Mouse (Mus musculus): ENCODE data around the gene Pard3b. TPM values are rescaled to one million over a fixed set of nuclear protein-coding genes. Genes with fewer than 3 reads are reported as not detected.

Pard3b gene
- total and polyA plus RNA-seq, 3 experiments: 0.30 to 0.75 (median 0.63) TPM

- no peak for DNase-seq (ENCODE audit: extremely low read depth)
- H3K27ac ChIP-seq (ENCODE audit: insufficient read depth, low read depth): no peak overlapping the region
- no peak for TF ChIP-seq NRF1 (IDR thresholded peaks at IDR 0.05; ENCODE audit: low read depth, low read length)
- TF ChIP-seq ZKSCAN1 (IDR thresholded peaks at IDR 0.05; ENCODE audit: borderline replicate concordance, low read depth, low read length): no peak
- TF ChIP-seq SIN3A (IDR thresholded peaks at IDR 0.05; ENCODE audit: low read length): no peak
- no peak for TF ChIP-seq JUND (conservative IDR thresholded peaks at IDR 0.05; ENCODE audit: low read depth, low read length)
- no peak for TF ChIP-seq UBTF (IDR thresholded peaks at IDR 0.05; ENCODE audit: low read depth, low read length)
- no peak for TF ChIP-seq POLR2A (IDR thresholded peaks at IDR 0.05; ENCODE audit: low read depth, low read length)
- no peak for TF ChIP-seq USF1 (IDR thresholded peaks at IDR 0.05; ENCODE audit: low read depth, low read length)
- no peak for TF ChIP-seq MAZ (IDR thresholded peaks at IDR 0.05; ENCODE audit: low read depth, low read length)
- no peaks in the 10 kb centered on the region for H3K36me3 ChIP-seq (replicated peaks in 1 of 2; ENCODE audit: control insufficient read depth in 1 of 2, insufficient read depth in 1 of 2, low read length in 1 of 2)
- no peak overlapping the region for H3K4me3 ChIP-seq (replicated peaks in 1 of 3; ENCODE audit: low read depth in 2 of 3, low read length in 2 of 3, poor library complexity in 1 of 3)
- no peaks in the 10 kb centered on the region for H3K27me3 ChIP-seq (replicated peaks)
- H3K9me3 ChIP-seq (replicated peaks; ENCODE audit: low read length): no peaks in the 10 kb centered on the region
- H3K9ac ChIP-seq (ENCODE audit: insufficient read depth, low read depth): no peak overlapping the region
- no peaks in the 10 kb centered on the region for H3K79me2 ChIP-seq (replicated peaks; ENCODE audit: control insufficient read depth, extremely low read depth, insufficient read depth, poor library complexity, severe bottlenecking)
- dilution Hi-C loops (cut with MboI; ENCODE audit: extremely low pct_ligation_motif_present, extremely low pct_unique_long_range_greater_than_20kb, low sequenced_read_pairs) (no loop called here), in situ Hi-C loops (cut with MboI; ENCODE audit: low pct_ligation_motif_present, low pct_unique_long_range_greater_than_20kb, low sequenced_read_pairs) (no loop called here)
- no peak overlapping the region for H3K4me2 ChIP-seq (ENCODE audit: insufficient read depth, low read depth, poor library complexity, severe bottlenecking)
- peaks cover 0 to 10% of the 10 kb centered on the region in 2 experiments; a peak in 2 of 4 replicates for H3K4me1 ChIP-seq (ENCODE audit: control insufficient read depth in 1 of 2, insufficient read depth in 2 of 2)
Observed at GRCm38 (mm10) chr1:62355496-62355895, 716.9 kb downstream of the Pard3b start.

DNA sequence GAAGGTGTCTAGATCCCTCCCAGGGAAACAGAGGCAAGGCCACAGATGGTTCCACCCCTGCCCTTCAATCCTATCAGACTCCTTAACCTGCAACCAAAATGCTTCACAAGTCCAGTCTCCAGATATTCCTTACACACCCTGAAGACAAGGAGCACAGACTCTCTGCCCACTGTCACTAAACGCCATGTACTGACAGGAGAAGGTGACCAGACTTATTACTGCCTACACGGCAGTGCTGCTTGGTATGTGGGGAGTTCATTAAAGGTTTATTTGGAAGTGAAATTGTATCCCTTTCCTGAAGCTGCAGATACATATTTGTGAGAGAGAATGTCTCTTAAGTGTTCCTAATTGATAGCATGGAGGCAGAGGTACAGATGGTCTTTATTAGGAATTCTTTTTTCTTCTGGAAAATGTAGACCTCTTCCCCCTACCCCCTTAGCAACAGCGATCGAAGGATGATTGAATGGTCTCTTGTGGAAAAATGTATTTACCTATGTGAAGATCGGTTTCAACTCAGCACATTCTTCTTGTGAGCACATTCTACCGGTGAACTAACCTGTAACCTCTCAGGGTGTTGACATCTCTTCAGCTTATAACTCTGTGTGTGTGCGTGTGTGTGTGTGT, 735.9 kb downstream of the Pard3b start:
- no peak for DNase-seq (ENCODE audit: extremely low read depth)
- TF ChIP-seq ZMIZ1 (IDR thresholded peaks at IDR 0.05; ENCODE audit: low read depth, low read length) (no peak), HCFC1 (IDR thresholded peaks at IDR 0.05; ENCODE audit: low read depth, low read length) (no peak), ZNF384 (IDR thresholded peaks at IDR 0.05; ENCODE audit: low read depth, low read length) (no peak), EP300 (IDR thresholded peaks at IDR 0.05; ENCODE audit: low read length) (no peak), SIN3A (IDR thresholded peaks at IDR 0.05; ENCODE audit: low read length) (no peak), UBTF (IDR thresholded peaks at IDR 0.05; ENCODE audit: low read depth, low read length) (no peak), POLR2A (IDR thresholded peaks at IDR 0.05; ENCODE audit: low read depth, low read length) (no peak), GABPA (IDR thresholded peaks at IDR 0.05; ENCODE audit: insufficient replicate concordance, low read depth, low read length) (no peak), RCOR1 (conservative IDR thresholded peaks at IDR 0.05; ENCODE audit: low read depth, low read length) (no peak), CHD1 (IDR thresholded peaks at IDR 0.05; ENCODE audit: low read depth, low read length) (no peak), JUN (IDR thresholded peaks at IDR 0.05; ENCODE audit: insufficient read depth, low read depth, low read length) (no peak), ZKSCAN1 (IDR thresholded peaks at IDR 0.05; ENCODE audit: borderline replicate concordance, low read depth, low read length) (no peak), NRF1 (IDR thresholded peaks at IDR 0.05; ENCODE audit: low read depth, low read length) (no peak), CHD2 (IDR thresholded peaks at IDR 0.05; ENCODE audit: low read length) (no peak), POLR2AphosphoS2 (IDR thresholded peaks at IDR 0.05; ENCODE audit: low read depth, low read length) (no peak), SMC3 (IDR thresholded peaks at IDR 0.05; ENCODE audit: low read depth, low read length) (no peak), CTCF (conservative IDR thresholded peaks at IDR 0.05 in 1 of 2, IDR thresholded peaks at IDR 0.05 in 1 of 2; ENCODE audit: low read depth in 2 of 2, low read length in 2 of 2) (no peak), MAX (IDR thresholded peaks at IDR 0.05; ENCODE audit: low read length) (no peak)
- Histone ChIP-seq H3K9ac (ENCODE audit: insufficient read depth, low read depth) (no peak overlapping the region), H3K4me1 (ENCODE audit: control insufficient read depth in 1 of 2, insufficient read depth in 2 of 2) (no peaks in the 10 kb centered on the region), H3K27ac (ENCODE audit: insufficient read depth, low read depth) (no peak overlapping the region), H3K9me3 (replicated peaks; ENCODE audit: low read length) (no peaks in the 10 kb centered on the region), H3K36me3 (replicated peaks in 1 of 2; ENCODE audit: control insufficient read depth in 1 of 2, insufficient read depth in 1 of 2, low read length in 1 of 2) (no peaks in the 10 kb centered on the region), H3K4me3 (replicated peaks in 1 of 3; ENCODE audit: low read depth in 2 of 3, low read length in 2 of 3, poor library complexity in 1 of 3) (no peak overlapping the region), H3K27me3 (replicated peaks) (no peaks in the 10 kb centered on the region), H3K4me2 (ENCODE audit: insufficient read depth, low read depth, poor library complexity, severe bottlenecking) (no peak overlapping the region), H3K79me2 (replicated peaks; ENCODE audit: control insufficient read depth, extremely low read depth, insufficient read depth, poor library complexity, severe bottlenecking) (no peaks in the 10 kb centered on the region)
- dilution Hi-C loops (cut with MboI; ENCODE audit: extremely low pct_ligation_motif_present, extremely low pct_unique_long_range_greater_than_20kb, low sequenced_read_pairs): no loop called here
- in situ Hi-C loops (cut with MboI; ENCODE audit: low pct_ligation_motif_present, low pct_unique_long_range_greater_than_20kb, low sequenced_read_pairs): no loop called here
